Mouse (Mus musculus): Measurements from ENCODE around the gene Cenpm.

The Cenpm gene

GRCm38 (mm10) chr15:82243311-82243710 is 1.2 kb downstream of the Cenpm start:
- DNase-seq (ENCODE audit: low read depth) = no peak

DNA sequence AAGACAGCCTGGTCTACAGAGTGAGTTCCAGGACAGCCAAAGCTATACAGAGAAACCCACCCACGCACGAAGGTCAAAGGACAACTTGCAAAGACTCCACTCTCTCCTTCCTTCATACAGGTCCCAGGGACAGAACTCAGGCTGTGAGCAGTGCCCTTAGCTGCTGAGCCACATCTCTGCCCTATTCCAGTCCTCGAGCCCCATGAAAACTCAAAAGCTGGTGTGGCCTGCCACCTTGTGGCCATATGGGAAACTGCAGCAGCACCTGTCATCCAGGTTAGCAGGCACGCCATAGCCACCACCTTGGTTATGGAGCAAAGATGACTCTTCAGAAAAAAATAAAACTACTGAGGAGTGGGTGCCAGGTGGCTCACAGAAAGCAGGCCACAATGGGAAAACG is 8.0 kb downstream of the Cenpm start:
- peak; percentile 64 for DNase-seq (ENCODE audit: low read depth)

DNA sequence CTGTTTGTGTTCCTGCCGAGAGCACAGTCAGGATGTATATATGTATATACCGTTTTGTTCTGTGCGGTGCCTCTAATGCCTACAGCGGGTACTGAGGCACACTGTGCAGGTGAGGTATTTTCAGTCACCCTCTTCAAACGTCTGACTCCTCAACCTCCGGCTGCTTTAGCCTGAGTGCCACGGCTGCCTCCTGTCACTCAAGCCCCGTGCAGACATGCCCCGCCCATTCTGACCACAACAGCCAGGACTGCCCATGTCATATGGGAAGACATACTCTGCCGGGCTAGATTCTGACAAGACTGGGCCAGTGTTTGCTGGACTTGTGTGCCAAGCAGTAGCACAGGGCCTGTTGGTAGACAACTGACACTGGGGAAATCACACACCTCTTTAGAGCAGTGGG is 8.9 kb downstream of the Cenpm start:
- DNase-seq (ENCODE audit: low read depth) = no peak

DNA sequence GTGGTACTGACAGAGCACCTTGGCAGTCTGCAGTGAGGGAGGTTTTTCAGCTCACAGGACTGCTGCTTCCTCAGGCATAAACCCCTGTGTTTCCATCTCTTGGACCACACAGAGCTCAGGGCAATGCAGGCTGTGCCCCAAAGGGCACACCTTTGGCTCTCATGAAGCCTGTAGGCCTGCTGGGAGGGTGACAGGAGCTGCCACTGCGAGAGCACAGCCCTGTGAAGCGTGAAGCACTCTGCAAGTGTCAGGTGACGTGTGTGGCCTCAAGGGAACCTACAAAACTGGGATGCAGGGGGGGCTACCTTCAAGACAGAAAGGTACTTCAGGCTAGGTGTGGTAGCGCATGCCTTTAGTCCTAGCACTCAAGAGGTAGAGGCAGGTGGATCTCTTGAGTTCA is 11.9 kb downstream of the Cenpm start:
- no peak for DNase-seq (ENCODE audit: low read depth)

GRCm38 (mm10) chr15:82231591-82232378 is 12.8 kb downstream of the Cenpm start:
- DNase-seq (ENCODE audit: low read depth) = no peak

DNA sequence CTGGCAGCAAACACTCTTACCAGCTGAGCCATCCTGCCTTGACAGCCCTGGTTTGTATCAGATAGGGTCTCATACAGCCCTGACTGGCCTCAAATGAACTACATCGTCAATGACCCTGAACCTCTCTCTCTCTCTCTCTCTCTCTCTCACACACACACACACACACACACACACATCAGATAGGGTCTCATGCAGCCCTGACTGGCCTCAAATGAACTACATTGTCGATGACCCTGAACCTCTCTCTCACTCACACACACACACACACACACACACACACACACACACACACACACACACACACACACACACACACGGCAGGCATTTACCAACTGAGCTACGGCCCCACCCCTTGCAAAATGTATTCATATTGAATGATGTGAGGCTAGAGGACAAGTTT is 13.4 kb downstream of the Cenpm start:
- DNase-seq (ENCODE audit: low read depth) = no peak

DNA sequence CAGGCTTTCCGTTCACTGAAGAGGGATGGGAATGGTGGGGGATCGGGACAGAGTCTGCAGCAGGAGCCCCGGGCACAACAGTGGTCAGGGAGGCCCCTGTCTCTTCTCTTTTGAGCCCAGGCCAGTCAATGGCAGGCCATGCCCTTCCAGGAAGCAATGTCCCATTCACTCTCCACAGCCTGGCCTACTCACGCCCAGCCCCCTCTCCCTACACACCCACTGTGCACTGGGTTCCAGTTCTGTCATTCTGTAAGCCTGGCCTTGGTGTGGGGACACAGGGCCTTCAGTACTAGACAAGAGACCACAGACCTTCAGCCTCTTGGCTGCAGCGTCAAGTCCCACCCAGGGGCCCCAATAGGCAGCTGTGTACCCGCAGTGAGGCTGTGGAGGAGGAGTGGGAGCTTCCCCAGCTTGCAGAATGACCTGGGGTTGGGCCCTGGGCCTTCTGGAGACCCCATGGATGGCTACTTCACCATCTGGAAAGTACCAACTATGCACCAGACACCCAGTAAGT is 14.4 kb downstream of the Cenpm start:
- DNase-seq (ENCODE audit: low read depth) = no peak

GRCm38 (mm10) chr15:82229542-82230045 is 15.0 kb downstream of the Cenpm start:
- DNase-seq (ENCODE audit: low read depth) = no peak

- DNase-seq (ENCODE audit: low read depth) = no peak
These were observed 18.8 kb downstream of the Cenpm start for GRCm38 (mm10) chr15:82225769-82226168.

- no peak for DNase-seq (ENCODE audit: low read depth)
These were observed 19.8 kb downstream of the Cenpm start for GRCm38 (mm10) chr15:82224602-82225215.

DNA sequence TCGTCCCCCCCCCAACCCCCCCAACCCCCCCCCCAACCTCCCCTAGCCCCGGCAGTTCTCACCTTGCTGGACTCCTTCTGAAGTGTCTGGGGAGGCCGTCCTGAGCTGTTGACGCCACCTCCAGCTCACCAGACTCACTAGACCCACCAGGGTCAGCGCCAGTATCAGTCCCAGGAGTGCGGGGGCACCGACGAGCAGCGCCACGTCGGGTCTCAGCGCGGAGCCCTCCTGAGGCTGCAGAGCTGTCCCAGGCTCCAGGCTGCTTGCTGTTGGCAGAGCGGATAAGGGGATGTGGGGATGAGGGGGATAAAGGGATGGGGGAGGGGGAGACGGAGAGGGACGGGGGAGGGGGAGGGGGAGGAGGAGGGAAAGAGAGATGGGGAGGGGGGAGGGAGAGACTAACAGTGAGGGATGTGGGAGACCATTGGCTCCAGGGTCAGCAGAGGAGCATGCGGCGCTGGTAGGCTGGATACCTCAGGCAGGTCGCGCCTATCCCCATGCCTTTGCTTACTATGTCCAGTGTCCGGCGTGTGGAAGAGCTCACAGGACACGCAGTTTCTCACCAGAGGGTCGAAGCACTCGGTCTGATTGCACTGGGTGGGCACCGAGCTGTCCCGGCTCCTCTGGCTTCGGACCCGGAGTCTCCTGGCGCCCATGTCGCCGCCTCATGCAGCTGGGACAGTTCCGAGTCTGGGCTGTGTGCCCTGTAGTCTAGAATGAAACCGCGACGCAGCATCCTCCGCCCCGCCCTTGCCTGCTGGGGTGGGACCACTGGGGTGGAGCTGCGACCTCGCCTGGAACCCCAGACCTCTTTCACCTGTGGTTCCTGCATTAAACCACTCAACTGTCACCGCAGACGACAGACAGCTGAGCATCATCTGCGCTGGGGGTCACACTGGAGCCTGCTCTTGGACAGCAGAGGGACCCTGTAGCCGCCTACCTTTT is 20.6 kb downstream of the Cenpm start, which contains the start of gene Tnfrsf13c:
TSS of gene Tnfrsf13c (minus strand) at position 713 of the 945 bp plus-strand sequence.
- DNase-seq (ENCODE audit: low read depth) = no peak

DNA sequence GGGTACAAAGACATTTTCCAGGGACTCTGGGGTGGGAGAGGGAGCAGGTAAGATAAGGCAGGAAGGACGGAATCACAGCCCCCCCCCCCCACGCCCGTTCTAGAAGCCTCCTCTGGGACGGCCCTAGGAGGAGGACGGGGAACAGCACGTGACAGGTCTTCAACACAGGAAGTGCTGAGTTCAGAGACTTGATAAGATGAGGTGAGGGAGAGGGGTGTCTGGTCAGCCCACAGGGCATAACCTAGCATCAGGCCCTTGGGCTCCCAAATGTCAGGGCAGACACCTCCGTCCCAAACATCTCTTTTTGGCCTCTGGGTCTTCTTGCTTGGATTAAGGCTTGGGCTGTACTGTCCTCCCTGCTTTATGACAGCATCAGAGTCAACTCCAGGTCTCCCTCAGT is 21.3 kb downstream of the Cenpm start:
- no peak for DNase-seq (ENCODE audit: low read depth)

DNA sequence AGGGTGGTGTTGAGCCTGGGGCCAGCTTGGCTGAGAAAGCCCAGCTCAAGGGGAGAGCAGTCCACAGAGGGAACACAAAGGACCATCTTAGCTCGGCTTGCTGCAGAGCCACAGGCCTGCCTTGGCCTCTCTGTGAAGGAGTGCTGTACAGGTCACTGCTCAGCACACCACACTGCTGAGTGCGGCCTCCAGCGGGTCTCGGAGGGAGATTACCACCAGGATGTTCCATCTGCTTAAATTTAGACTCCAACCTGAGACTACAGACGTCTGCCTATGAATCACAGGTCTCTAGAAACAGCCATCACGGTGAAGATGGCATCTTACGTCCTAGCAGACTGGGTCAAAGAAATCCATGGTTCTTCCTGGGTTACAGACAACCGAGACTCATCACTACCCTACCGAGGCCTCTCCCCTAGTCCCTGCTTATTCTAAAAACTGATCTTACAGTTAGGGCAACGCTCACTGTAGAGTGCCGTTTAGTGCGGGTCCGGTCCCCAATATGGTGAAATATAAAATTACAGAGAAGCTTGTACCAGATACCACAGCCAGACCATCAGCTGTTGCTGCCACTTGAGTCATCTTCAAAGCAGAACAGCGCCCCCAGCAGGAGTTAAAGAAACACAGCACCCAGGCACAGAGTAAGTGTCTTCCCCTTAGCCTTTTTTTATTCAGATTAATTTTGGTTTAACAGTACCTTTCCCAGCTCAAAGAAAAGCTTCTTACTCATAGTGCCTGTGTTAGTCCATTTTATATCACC is 23.3 kb downstream of the Cenpm start:
- DNase-seq (ENCODE audit: low read depth) = no peak

- DNase-seq (ENCODE audit: low read depth) = no peak
These were observed 24.4 kb downstream of the Cenpm start for GRCm38 (mm10) chr15:82220003-82220675.

- DNase-seq (ENCODE audit: low read depth) = no peak
These were observed 25.5 kb downstream of the Cenpm start for GRCm38 (mm10) chr15:82218778-82219666.

- DNase-seq (ENCODE audit: low read depth) = no peak
These were observed 26.6 kb downstream of the Cenpm start for GRCm38 (mm10) chr15:82217980-82218379.

DNA sequence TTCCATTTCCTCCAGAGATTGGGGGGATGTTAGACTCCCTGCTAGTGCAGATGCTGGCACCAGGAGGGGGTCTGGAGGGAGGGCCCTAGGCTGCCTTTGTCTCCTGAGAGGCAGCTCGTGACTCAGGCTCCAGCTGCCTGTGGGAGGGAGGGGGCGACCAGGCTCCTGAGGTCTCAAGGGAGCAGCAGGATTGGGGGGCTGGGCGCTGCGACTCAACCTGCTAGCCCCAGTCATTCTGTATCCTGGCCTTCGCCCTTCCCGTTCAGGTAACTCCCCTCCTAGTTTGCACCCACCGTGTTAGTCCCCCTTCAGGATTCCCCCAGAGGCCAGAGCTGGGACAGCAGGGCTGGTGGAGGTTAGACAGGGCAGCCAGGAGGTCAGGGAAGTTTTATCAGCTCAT is 27.5 kb downstream of the Cenpm start:
- no peak for DNase-seq (ENCODE audit: low read depth)

GRCm38 (mm10) chr15:82216142-82216827 is 28.3 kb downstream of the Cenpm start:
- no peak for DNase-seq (ENCODE audit: low read depth)
